Mouse (Mus musculus): ENCODE measurements around the gene Hspb6.

Hspb6 gene

DNA sequence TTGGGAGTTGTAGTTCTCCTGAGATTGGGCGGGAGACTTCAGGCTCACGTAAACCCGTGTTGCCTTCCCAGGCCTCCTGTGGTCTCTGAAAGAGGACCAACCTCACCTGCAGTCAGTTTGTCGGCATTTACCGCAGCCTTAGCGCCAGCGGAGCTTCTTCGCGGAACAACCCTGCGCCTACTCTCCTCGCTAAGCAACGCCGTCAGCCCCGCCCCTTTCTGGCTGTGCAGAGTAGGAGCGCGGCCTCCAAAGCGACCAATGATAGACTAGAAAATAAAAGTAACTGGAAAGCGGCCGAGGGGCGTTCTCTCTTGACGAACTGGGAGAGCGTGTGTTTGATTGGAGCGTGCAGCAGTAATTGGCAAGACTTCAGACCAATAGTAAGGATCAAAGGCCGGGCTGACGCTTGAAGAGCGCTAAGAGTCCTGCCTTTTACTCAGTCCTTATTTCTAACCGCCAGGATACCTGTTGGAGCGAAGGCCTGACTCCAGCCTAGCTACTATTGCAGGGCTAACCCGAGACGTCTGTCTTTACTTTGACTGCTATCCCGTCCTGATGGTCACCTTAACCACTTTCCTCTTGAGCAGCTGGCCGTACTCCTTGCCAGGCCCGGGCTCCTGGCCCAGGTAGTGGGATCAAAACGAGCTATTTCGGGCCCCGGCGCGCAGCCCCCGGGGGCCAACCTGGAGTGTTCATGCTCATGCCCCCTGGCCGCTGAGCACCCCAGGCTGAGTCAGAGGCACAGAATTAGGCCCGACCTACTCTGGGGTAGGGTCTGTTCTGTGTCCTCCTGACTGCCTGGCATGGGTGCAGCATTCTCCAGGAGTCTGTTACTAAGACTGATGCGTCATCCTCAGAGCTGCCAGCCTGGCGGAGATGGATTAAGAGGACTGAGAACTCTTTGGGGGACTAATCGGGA, at the start of gene Hspb6, which contains the start of gene Proser3:
Gene Hspb6 (plus strand): TSS at position 77 of the 919 bp plus-strand sequence.
Gene Proser3 (minus strand): TSS at position 198 of the 919 bp plus-strand sequence.
- peak; percentile 84 to 94 for DNase-seq (ENCODE audit: low spot score in 2 of 2)

GRCm38 (mm10) chr7:30508061-30508460, 43.9 kb upstream of the Hspb6 start:
- no peak for DNase-seq (ENCODE audit: low spot score in 2 of 2)

GRCm38 (mm10) chr7:30515003-30515760, 36.8 kb upstream of the Hspb6 start:
- no peak for DNase-seq (ENCODE audit: low spot score in 2 of 2)

- no peak for DNase-seq (ENCODE audit: low spot score in 2 of 2)
Measured at GRCm38 (mm10) chr7:30518325-30518724, 33.7 kb upstream of the Hspb6 start.

DNA sequence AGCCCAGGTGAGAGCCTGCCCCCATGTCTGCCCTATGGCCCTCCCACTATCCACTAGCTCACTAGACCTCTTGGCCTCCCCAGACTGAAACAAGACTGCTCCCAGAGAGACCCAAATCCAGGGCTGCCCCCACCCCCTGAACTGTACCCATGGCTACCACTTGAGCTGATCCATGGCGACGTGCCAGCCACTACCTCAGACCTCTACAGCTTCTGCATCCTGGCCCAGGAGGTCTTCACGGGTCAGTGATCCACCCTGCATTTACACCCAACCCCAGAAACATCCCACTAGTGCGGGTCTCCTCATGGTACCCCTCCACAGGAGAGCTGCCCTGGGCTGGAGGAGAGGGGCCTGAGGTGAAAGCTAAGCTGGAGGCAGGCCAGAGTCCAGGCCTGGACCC, 31.6 kb upstream of the Hspb6 start:
- peak in 1 of 2 experiments; percentile 42 for DNase-seq (ENCODE audit: low spot score in 2 of 2)

DNA sequence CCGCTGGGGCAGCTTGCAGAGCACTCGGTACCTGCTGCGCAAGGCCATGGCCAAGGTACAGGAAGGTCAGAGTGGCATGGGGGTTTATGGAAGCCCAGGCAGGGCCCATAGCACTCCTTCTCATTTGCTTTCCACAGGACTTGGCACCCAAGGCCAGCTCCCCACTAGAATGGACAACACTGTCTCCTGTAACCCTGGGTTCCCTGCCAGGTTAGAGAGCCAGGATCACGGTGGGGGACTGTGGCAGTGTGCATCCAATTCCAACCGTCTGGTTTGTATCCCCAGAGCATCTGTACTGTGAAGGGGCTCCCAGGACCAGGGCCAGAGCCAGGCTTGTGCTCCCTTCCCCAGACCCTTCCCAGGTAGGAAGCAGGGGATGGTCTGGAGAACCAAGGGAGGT, 31.1 kb upstream of the Hspb6 start:
- DNase-seq (ENCODE audit: low spot score in 2 of 2) = peak in 1 of 2 experiments; percentile 45

- DNase-seq (ENCODE audit: low spot score in 2 of 2) = no peak
Measured at GRCm38 (mm10) chr7:30522871-30523270, 29.1 kb upstream of the Hspb6 start.

- no peak for DNase-seq (ENCODE audit: low spot score in 2 of 2)
Measured at GRCm38 (mm10) chr7:30524487-30524886, 27.5 kb upstream of the Hspb6 start.

GRCm38 (mm10) chr7:30525954-30526353, 26.0 kb upstream of the Hspb6 start:
- DNase-seq (ENCODE audit: low spot score in 2 of 2) = no peak

DNA sequence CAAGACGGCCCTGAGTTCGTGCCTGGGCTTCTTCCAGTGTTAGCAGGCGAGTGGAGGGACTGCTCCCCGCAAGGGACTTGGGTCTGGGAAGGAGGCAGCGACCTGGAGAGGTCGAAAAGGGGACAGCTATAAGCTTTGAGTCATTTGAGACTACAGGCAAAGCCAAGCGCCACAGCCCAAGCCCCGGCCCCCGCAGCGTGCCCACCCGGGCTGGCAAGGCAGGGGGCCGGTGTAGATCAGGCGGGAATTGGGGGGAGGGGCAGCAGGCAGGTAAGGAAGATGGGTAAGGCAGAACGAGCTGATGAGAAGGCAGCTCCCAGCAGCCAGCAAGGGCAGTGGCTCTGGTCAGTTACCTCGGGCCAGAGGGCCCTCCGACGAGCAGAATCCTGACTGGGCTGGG, 25.6 kb upstream of the Hspb6 start:
- no peak for DNase-seq (ENCODE audit: low spot score in 2 of 2)

- DNase-seq (ENCODE audit: low spot score in 2 of 2) = no peak
Measured at GRCm38 (mm10) chr7:30526981-30527380, 25.0 kb upstream of the Hspb6 start.

DNA sequence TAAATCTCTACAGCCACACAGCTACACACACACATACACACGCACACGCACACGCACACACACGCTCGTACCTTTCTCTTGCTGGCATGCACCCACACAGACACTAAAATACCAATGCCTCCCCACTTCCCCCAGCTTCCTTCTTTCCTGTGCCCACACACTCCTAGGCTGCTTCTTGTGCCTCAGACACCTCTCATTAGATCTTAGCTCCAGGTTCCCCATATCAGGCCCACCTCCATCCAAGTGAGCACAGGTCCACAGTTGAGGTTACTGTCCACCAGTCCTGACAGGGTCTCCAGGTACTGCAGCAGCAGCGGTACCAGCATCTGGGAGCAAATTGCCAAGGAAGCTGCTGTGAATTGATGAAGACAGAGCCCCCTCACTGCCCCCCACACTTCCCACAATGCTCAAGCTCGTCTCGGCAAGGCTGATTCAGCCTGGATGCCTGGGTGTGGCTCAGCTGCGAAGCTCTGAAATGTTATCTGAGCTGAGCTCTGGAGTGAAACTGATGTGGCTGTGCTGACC, 20.6 kb upstream of the Hspb6 start:
- DNase-seq (ENCODE audit: low spot score in 2 of 2) = no peak

- no peak for DNase-seq (ENCODE audit: low spot score in 2 of 2)
Measured at GRCm38 (mm10) chr7:30532931-30533330, 19.0 kb upstream of the Hspb6 start.

DNA sequence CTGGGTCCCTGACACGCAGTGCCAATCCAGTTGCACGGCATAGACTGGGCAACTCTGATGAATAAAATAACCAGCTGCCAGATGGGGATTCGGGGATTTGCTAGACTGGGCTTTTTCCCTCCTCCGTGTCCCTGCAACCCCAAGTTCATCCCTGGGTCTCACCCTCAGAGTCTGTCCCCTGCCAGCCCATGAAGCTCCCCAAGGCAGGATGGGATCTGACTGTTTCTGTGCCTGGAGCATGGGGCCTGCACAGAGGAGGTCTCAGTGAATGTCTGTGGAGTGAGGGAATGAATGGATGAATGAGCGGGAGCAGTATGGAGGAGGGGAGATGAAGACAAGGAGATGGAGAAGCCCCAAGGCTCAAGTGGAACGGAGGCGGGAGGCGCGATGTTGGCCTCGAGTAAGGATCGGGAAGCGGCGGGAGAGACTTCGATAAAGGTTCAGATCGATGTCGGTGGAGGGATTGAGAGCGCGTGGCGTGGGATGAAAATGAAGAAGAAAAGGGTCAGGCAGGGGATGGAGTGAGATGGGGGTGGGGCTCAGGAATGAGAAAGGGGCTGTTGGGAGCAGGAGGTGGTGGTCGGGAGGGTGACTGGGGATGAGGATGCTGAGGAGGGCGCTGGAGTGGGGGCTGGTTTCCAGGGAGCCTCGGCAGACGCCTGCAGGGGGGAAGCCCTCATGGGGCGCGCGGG, 17.9 kb upstream of the Hspb6 start:
- no peak for DNase-seq (ENCODE audit: low spot score in 2 of 2)

GRCm38 (mm10) chr7:30534633-30535577, 17.1 kb upstream of the Hspb6 start, which contains the start of gene Arhgap33:
Gene Arhgap33, minus strand, starts transcription at chr7:30535060.
- peak; percentile 94 to 98 for DNase-seq (ENCODE audit: low spot score in 2 of 2)

GRCm38 (mm10) chr7:30540572-30540971, 11.4 kb upstream of the Hspb6 start:
- no peak for DNase-seq (ENCODE audit: low spot score in 2 of 2)

GRCm38 (mm10) chr7:30544327-30544726, 7.7 kb upstream of the Hspb6 start:
- no peak for DNase-seq (ENCODE audit: low spot score in 2 of 2)

DNA sequence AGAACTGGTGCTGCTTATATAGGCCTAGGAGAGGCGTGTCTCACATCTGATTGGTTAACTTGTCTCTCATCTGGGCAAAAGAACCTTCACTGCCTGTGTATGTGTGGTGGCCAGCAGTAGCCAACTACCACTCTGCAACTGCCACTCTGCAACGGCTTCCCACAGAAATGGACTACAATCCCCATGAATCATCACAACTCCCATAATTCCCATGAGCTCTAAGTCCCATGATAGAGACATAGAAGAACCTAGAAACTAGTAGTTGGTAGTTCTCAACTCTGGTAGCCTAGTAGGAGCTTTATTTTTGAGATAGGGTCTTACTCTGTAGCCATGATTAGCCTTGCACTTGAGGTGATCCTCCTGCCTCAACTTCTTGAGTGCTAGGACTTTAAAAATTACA, 2.1 kb upstream of the Hspb6 start:
- no peak for DNase-seq (ENCODE audit: low spot score in 2 of 2)

DNA sequence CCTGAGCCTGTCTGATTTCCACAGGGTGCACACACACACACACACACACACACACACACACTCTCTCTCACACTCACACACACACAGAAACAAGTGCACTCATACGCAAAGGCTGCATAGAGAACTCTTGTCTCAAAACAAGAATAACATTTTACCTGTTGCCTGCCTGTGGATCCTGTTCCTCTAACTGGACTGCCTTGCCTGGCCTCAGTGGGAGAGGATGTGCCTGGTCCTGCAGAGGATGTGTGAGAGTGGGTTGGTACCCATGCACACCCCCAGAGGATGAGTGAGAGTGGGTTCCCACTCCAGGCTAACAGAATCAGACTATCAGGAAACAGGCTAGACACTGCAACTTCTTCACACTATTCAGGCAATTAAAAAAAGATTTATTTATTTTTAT, 1.4 kb upstream of the Hspb6 start:
- DNase-seq (ENCODE audit: low spot score in 2 of 2) = no peak

- no peak for DNase-seq (ENCODE audit: low spot score in 2 of 2)
Measured at GRCm38 (mm10) chr7:30551445-30552101, 405 bp upstream of the Hspb6 start.
